In genomic region chr7:115057736-115058135, GRCm38 (mm10) we compare ENCODE assay signal across 15 mouse cellular contexts.
DNase-seq lines count a peak whose midpoint lies in the region; ATAC-seq and TF ChIP-seq lines count a peak whose summit lies in the region.
"Had no signal": no experiment of that assay in that cellular context is flagged by ENCODE, and none has a peak within 500 bp of the region (broad histone marks: within the 10 kb centered on the region; RNA-seq: fewer than 3 reads in every experiment).

No protein-coding gene starts in this region.

- no peaks in the 10 kb centered on the region for H3K9me3 ChIP-seq in hindbrain, embryonic 10.5 days
- no peaks in the 10 kb centered on the region for H3K9me3 ChIP-seq in hindbrain, embryonic 13.5 days
- H3K9me3 ChIP-seq in lung, embryonic 14.5 days (ENCODE audit: low read depth, low read length), result no peaks in the 10 kb centered on the region
- H3K9me3 ChIP-seq in hindbrain, postnatal 0 days (ENCODE audit: low read length), result no peaks in the 10 kb centered on the region
- no peaks in the 10 kb centered on the region for H3K9me3 ChIP-seq in neural tube, embryonic 13.5 days
- H3K9me3 ChIP-seq: hindbrain, embryonic 15.5 days had no signal

- H3K36me3 ChIP-seq in hindbrain, embryonic 10.5 days, result no peaks in the 10 kb centered on the region
- no peaks in the 10 kb centered on the region for H3K36me3 ChIP-seq in hindbrain, embryonic 13.5 days
- H3K36me3 ChIP-seq in lung, embryonic 14.5 days (ENCODE audit: insufficient read depth), result no peaks in the 10 kb centered on the region
- H3K36me3 ChIP-seq in hindbrain, postnatal 0 days (ENCODE audit: insufficient read depth, low read length), result no peaks in the 10 kb centered on the region
- no peaks in the 10 kb centered on the region for H3K36me3 ChIP-seq in neural tube, embryonic 13.5 days
- H3K36me3 ChIP-seq: hindbrain, embryonic 15.5 days had no signal

- 15% methylated on average over 3 of the region's 3 CpGs for WGBS in hindbrain, embryonic 10.5 days
- WGBS in hindbrain, embryonic 13.5 days, result 8% methylated on average over 3 of the region's 3 CpGs
- WGBS in lung, embryonic 14.5 days, result 5% methylated on average over 3 of the region's 3 CpGs
- 10% methylated on average over 3 of the region's 3 CpGs for WGBS in hindbrain, postnatal 0 days
- WGBS in neural tube, embryonic 13.5 days, result 8% methylated on average over 3 of the region's 3 CpGs

- no peak for TF ChIP-seq CTCF in lung, embryonic 14.5 days (IDR thresholded peaks at IDR 0.05; ENCODE audit: low read depth)
- no peak for TF ChIP-seq CTCF in hindbrain, postnatal 0 days (IDR thresholded peaks at IDR 0.05; ENCODE audit: low read depth)

- DNase-seq in hindbrain, embryonic 10.5 days (ENCODE audit: low spot score), result peak; percentile 22
- DNase-seq in lung, embryonic 14.5 days, result no peak
- DNase-seq in lung, postnatal 14 days, result no peak
- no peak for DNase-seq in hindbrain, postnatal 0 days (ENCODE audit: low spot score)
- DNase-seq in thymus, postnatal 0 days (ENCODE audit: low spot score), result no peak
- DNase-seq: adrenal gland, postnatal 14 days; B cell, adult 2 months; cerebellum, adult 18-20 months; heart, adult 2 months; layer of hippocampus, postnatal 36 days; thymus, postnatal 4 days had no signal

- H3K4me1 ChIP-seq in hindbrain, embryonic 10.5 days (replicated peaks), result peaks cover 29% of the 10 kb centered on the region
- peaks cover 19% of the 10 kb centered on the region for H3K4me1 ChIP-seq in hindbrain, embryonic 13.5 days (replicated peaks)
- H3K4me1 ChIP-seq in lung, embryonic 14.5 days (ENCODE audit: insufficient read depth), result no peaks in the 10 kb centered on the region
- no peaks in the 10 kb centered on the region for H3K4me1 ChIP-seq in hindbrain, postnatal 0 days (ENCODE audit: insufficient read depth, low read length)
- peaks cover 20% of the 10 kb centered on the region for H3K4me1 ChIP-seq in neural tube, embryonic 13.5 days (replicated peaks)

- no peak for ATAC-seq in hindbrain, embryonic 13.5 days (ENCODE audit: low FRiP score)
- ATAC-seq in lung, embryonic 14.5 days (ENCODE audit: insufficient read depth), result 0 out of 2 replicates have a peak, but pooled peaks have one; percentile 42
- ATAC-seq in hindbrain, postnatal 0 days, result 0 out of 2 replicates have a peak, but pooled peaks have one; percentile 45
- ATAC-seq in neural tube, embryonic 13.5 days (ENCODE audit: low read depth), result peak; percentile 36; the same call in 1 of the 2 replicates

- no peak overlapping the region for H3K4me3 ChIP-seq in hindbrain, embryonic 10.5 days
- no peak overlapping the region for H3K4me3 ChIP-seq in hindbrain, embryonic 13.5 days
- H3K4me3 ChIP-seq in lung, embryonic 14.5 days (ENCODE audit: low read depth, low read length), result no peak overlapping the region
- no peak overlapping the region for H3K4me3 ChIP-seq in hindbrain, postnatal 0 days (ENCODE audit: low read length)
- H3K4me3 ChIP-seq in neural tube, embryonic 13.5 days, result no peak overlapping the region
- H3K4me3 ChIP-seq: heart, adult 2 months; hindbrain, embryonic 15.5 days had no signal

- H3K27ac ChIP-seq in hindbrain, embryonic 10.5 days, result no peak overlapping the region
- no peak overlapping the region for H3K27ac ChIP-seq in hindbrain, embryonic 13.5 days
- H3K27ac ChIP-seq in lung, embryonic 14.5 days (ENCODE audit: low read depth), result no peak overlapping the region
- H3K27ac ChIP-seq in hindbrain, postnatal 0 days, result no peak overlapping the region
- no peak overlapping the region for H3K27ac ChIP-seq in neural tube, embryonic 13.5 days (replicated peaks)
- H3K27ac ChIP-seq: heart, adult 2 months; hindbrain, embryonic 15.5 days; liver, embryonic 14.5 days had no signal

- no peak overlapping the region for H3K4me2 ChIP-seq in hindbrain, embryonic 13.5 days
- H3K4me2 ChIP-seq in lung, embryonic 14.5 days, result no peak overlapping the region
- H3K4me2 ChIP-seq in hindbrain, postnatal 0 days (ENCODE audit: low read depth, low read length), result no peak overlapping the region
- H3K4me2 ChIP-seq in neural tube, embryonic 13.5 days, result no peak overlapping the region
- H3K4me2 ChIP-seq: hindbrain, embryonic 15.5 days had no signal

- H3K9ac ChIP-seq in hindbrain, embryonic 13.5 days, result no peak overlapping the region
- no peak overlapping the region for H3K9ac ChIP-seq in lung, embryonic 14.5 days
- no peak overlapping the region for H3K9ac ChIP-seq in hindbrain, postnatal 0 days (replicated peaks; ENCODE audit: low read length)
- no peak overlapping the region for H3K9ac ChIP-seq in neural tube, embryonic 13.5 days
- H3K9ac ChIP-seq: hindbrain, embryonic 15.5 days; liver, embryonic 14.5 days had no signal

- peaks cover 68% of the 10 kb centered on the region for H3K27me3 ChIP-seq in hindbrain, embryonic 10.5 days (ENCODE audit: insufficient read depth, poor library complexity, severe bottlenecking)
- peaks cover 69% of the 10 kb centered on the region for H3K27me3 ChIP-seq in hindbrain, embryonic 13.5 days
- H3K27me3 ChIP-seq in lung, embryonic 14.5 days (ENCODE audit: insufficient read depth, low read length), result no peaks in the 10 kb centered on the region
- peaks cover 11% of the 10 kb centered on the region for H3K27me3 ChIP-seq in hindbrain, postnatal 0 days (ENCODE audit: insufficient read depth, low read length)
- peaks cover 74% of the 10 kb centered on the region for H3K27me3 ChIP-seq in neural tube, embryonic 13.5 days
